Mouse (Mus musculus): ENCODE data around the gene Nuak1. TPM values are rescaled to one million over a fixed set of nuclear protein-coding genes. Genes with fewer than 3 reads are reported as not detected.

Gene Nuak1
- polyA plus RNA-seq, 1 experiment from 2014 or later: 3.3 TPM

DNA sequence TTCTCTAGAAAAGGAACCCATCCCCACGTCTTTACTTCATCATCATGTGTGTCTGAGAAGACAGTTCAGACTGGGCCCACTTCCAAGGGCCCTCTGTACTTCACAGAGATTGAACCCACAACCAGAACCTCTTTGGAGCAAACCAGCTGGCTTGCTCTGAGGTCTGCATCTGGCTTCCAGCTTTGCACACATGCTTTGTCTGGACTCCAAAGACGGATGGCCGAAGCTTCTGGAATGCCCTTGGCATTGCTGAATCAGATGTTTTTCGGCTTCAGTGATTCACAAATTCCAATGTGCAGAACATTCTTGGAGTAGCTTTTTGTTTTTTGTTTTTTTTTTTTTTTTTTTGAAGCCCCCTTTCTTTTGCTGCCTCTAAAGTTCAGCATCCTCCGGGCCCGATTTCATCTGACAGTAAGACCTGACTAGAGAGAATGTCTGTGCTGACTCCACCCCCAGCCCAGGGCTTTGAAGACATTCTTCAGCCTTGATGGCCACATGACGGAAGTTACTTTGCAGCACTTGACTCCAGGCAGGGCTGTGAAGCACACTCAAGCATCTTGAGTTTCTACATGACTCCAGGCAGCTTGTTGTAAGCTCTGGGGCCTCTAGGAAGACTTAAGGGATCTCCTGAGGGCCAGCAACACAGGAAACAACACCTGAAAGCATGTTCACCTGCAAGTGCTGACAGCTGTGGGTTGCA, 75.1 kb downstream of the Nuak1 start:
- Histone ChIP-seq H3K4me1 (ENCODE audit: control insufficient read depth, insufficient read depth, low read length) (no peaks in the 10 kb centered on the region), H3K9me3 (ENCODE audit: control insufficient read depth, low read length) (no peaks in the 10 kb centered on the region), H3K4me3 (ENCODE audit: low read depth, low read length) (no peak overlapping the region), H3K27me3 (ENCODE audit: control insufficient read depth, insufficient read depth, low read length) (no peaks in the 10 kb centered on the region), H3K4me2 (ENCODE audit: low read depth) (no peak overlapping the region), H3K27ac (ENCODE audit: low read depth, low read length) (no peak overlapping the region), H3K36me3 (ENCODE audit: control insufficient read depth, insufficient read depth, low read length) (no peaks in the 10 kb centered on the region), H3K9ac (ENCODE audit: low read length) (no peak overlapping the region)
- 84% methylated on average over 7 of the region's 7 CpGs for WGBS
- ATAC-seq (ENCODE audit: insufficient read depth, low FRiP score, low TSS enrichment) (no peak), DNase-seq (ENCODE audit: low spot score) (no peak)

DNA sequence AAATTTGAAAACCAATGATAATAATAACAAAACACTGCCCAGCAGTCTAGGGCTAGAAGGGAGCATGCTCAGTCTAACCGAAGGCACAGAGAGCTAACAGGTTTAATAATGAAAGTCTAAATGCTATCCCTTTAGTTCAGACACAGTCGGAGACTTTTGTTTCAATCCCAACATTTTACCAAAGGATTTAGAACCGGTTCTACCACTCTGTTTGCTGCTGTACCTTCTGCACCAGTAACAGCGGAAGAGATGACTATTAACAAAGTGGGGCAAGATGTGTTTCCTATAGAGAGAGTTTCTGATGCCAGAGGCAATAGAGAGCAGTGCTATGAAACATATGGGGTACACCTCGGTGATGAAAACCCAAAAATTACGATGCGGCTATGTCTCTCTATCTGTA, 76.6 kb downstream of the Nuak1 start:
- no peak for DNase-seq (ENCODE audit: low spot score)

DNA sequence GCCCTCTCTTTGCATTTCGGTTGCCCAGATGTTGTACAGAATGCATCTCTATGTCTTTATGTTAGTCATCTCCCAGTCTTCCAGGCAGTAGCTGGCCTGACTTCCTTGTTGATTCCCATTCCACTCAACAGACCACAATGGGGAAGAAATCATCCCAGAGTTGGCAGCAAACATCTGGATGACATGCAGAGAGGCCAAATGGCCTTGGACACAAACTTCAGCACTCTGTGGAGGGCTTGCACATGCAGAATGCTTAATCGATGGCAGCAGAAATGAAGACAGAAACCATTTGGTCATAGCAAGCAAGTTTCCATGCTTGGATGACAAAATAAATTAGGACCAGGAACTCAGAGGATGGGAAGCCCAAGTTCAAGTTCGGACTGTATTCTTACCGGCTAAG, 79.4 kb downstream of the Nuak1 start:
- H3K4me3 ChIP-seq (ENCODE audit: low read depth, low read length): no peak overlapping the region
- H3K4me1 ChIP-seq (ENCODE audit: control insufficient read depth, insufficient read depth, low read length): no peaks in the 10 kb centered on the region
- no peaks in the 10 kb centered on the region for H3K9me3 ChIP-seq (ENCODE audit: control insufficient read depth, low read length)
- no peak overlapping the region for H3K27ac ChIP-seq (ENCODE audit: low read depth, low read length)
- no peaks in the 10 kb centered on the region for H3K36me3 ChIP-seq (ENCODE audit: control insufficient read depth, insufficient read depth, low read length)
- DNase-seq (ENCODE audit: low spot score) (no peak), ATAC-seq (ENCODE audit: insufficient read depth, low FRiP score, low TSS enrichment) (no peak)
- H3K4me2 ChIP-seq (ENCODE audit: low read depth): no peak overlapping the region
- H3K9ac ChIP-seq (ENCODE audit: low read length): no peak overlapping the region
- 90% methylated on average over 4 of the region's 4 CpGs for WGBS
- H3K27me3 ChIP-seq (ENCODE audit: control insufficient read depth, insufficient read depth, low read length): no peaks in the 10 kb centered on the region

More for the DNA sequence above, 76.6 kb downstream of the Nuak1 start:
- Histone ChIP-seq H3K9ac (ENCODE audit: low read length) (no peak overlapping the region), H3K4me3 (ENCODE audit: low read depth, low read length) (no peak overlapping the region), H3K27ac (ENCODE audit: low read depth, low read length) (no peak overlapping the region), H3K36me3 (ENCODE audit: control insufficient read depth, insufficient read depth, low read length) (no peaks in the 10 kb centered on the region), H3K4me2 (ENCODE audit: low read depth) (no peak overlapping the region), H3K4me1 (ENCODE audit: control insufficient read depth, insufficient read depth, low read length) (no peaks in the 10 kb centered on the region), H3K9me3 (ENCODE audit: control insufficient read depth, low read length) (no peaks in the 10 kb centered on the region), H3K27me3 (ENCODE audit: control insufficient read depth, insufficient read depth, low read length) (no peaks in the 10 kb centered on the region)
- ATAC-seq (ENCODE audit: insufficient read depth, low FRiP score, low TSS enrichment): no peak
- 88% methylated on average over 7 of the region's 7 CpGs for WGBS

DNA sequence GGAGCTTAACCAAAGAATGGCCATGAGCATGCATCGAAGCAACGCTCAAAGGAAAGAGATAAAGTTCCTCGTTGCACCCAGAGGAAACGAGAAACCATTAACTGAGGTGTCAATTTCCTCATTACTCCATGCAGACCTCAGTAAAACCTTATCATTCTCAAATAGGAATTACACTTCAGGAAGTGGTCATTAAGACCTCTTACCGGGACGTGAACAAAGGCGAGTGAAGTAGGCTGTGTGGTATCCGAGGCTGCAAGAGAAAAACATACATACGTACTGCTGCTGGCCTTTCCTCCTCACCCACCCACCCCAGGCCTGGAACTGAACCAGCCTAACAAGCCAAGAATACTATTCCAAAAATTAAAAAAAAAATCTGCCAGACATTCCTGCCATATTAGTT, 80.0 kb downstream of the Nuak1 start:
- Histone ChIP-seq H3K9ac (ENCODE audit: low read length) (no peak overlapping the region), H3K4me3 (ENCODE audit: low read depth, low read length) (no peak overlapping the region), H3K4me1 (ENCODE audit: control insufficient read depth, insufficient read depth, low read length) (no peaks in the 10 kb centered on the region), H3K27me3 (ENCODE audit: control insufficient read depth, insufficient read depth, low read length) (no peaks in the 10 kb centered on the region), H3K9me3 (ENCODE audit: control insufficient read depth, low read length) (no peaks in the 10 kb centered on the region), H3K27ac (ENCODE audit: low read depth, low read length) (no peak overlapping the region), H3K36me3 (ENCODE audit: control insufficient read depth, insufficient read depth, low read length) (no peaks in the 10 kb centered on the region), H3K4me2 (ENCODE audit: low read depth) (no peak overlapping the region)
- 75% methylated on average over 9 of the region's 9 CpGs for WGBS
- ATAC-seq (ENCODE audit: insufficient read depth, low FRiP score, low TSS enrichment) (no peak), DNase-seq (ENCODE audit: low spot score) (no peak)

DNA sequence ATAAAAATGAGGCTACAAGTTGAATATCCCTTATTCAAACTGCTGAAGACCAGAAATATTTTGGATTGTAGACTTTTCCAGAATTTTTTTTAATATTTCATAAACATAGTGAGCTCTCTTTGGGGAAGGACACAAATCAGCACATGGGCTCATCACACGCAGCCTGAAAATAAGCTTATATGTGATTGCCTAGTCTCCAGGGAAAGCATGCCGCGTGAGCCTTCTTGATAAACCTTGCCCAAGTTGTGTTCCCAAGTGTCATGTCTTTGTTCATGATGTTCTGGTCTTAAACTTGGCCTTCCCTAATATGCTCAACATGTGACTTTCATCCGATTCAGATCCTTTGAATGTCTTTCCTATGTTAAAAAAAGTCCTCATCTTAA, 81.7 kb downstream of the Nuak1 start:
- no peak overlapping the region for H3K9ac ChIP-seq (ENCODE audit: low read length)
- ATAC-seq (ENCODE audit: insufficient read depth, low FRiP score, low TSS enrichment) (no peak), DNase-seq (ENCODE audit: low spot score) (no peak)
- 92% methylated on average over 4 of the region's 4 CpGs for WGBS
- no peaks in the 10 kb centered on the region for H3K4me1 ChIP-seq (ENCODE audit: control insufficient read depth, insufficient read depth, low read length)
- H3K4me3 ChIP-seq (ENCODE audit: low read depth, low read length): no peak overlapping the region
- H3K27ac ChIP-seq (ENCODE audit: low read depth, low read length): no peak overlapping the region
- no peaks in the 10 kb centered on the region for H3K27me3 ChIP-seq (ENCODE audit: control insufficient read depth, insufficient read depth, low read length)
- no peak overlapping the region for H3K4me2 ChIP-seq (ENCODE audit: low read depth)
- no peaks in the 10 kb centered on the region for H3K9me3 ChIP-seq (ENCODE audit: control insufficient read depth, low read length)
- no peaks in the 10 kb centered on the region for H3K36me3 ChIP-seq (ENCODE audit: control insufficient read depth, insufficient read depth, low read length)

DNA sequence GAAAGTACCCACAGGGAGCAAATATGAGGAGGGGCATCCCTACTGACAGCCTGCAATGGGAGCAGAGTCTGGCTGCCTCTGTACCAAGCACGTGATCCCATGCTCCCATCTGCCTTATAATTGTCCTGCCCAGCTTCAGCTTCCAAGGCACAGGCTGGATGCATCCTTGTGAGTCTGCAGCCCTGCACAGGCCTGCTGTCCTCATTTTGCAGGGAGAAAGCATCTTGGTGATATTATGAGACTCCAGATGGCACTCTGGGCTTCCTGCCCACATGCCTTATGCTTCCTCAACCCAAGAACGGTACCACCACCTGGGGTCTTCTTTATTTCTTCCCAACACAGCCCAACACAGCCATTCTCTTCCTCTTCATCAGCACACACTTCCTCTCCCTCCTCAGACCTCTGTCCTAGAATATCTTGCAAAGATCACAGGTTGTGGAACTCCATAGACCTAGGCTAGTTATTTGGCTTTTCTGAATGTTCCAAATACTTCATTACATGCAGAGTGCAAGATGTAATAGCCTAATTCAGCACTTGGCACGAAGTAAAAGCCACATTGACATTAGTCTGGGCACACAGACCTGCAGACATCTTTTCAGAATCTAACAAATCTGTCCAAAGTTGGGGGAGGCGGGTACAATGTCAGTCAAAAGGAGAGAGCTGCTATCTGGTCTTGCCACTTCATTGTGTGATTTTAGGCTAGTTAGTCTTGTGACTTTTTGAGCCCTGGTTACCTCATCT, 82.2 kb downstream of the Nuak1 start:
- Histone ChIP-seq H3K27me3 (ENCODE audit: control insufficient read depth, insufficient read depth, low read length) (no peaks in the 10 kb centered on the region), H3K9ac (ENCODE audit: low read length) (no peak overlapping the region), H3K36me3 (ENCODE audit: control insufficient read depth, insufficient read depth, low read length) (no peaks in the 10 kb centered on the region), H3K4me2 (ENCODE audit: low read depth) (no peak overlapping the region), H3K27ac (ENCODE audit: low read depth, low read length) (no peak overlapping the region), H3K4me3 (ENCODE audit: low read depth, low read length) (no peak overlapping the region), H3K4me1 (ENCODE audit: control insufficient read depth, insufficient read depth, low read length) (no peaks in the 10 kb centered on the region), H3K9me3 (ENCODE audit: control insufficient read depth, low read length) (no peaks in the 10 kb centered on the region)
- no peak for ATAC-seq (ENCODE audit: insufficient read depth, low FRiP score, low TSS enrichment)
- WGBS: 65% methylated on average over 4 of the region's 4 CpGs
- DNase-seq (ENCODE audit: low spot score): no peak

DNA sequence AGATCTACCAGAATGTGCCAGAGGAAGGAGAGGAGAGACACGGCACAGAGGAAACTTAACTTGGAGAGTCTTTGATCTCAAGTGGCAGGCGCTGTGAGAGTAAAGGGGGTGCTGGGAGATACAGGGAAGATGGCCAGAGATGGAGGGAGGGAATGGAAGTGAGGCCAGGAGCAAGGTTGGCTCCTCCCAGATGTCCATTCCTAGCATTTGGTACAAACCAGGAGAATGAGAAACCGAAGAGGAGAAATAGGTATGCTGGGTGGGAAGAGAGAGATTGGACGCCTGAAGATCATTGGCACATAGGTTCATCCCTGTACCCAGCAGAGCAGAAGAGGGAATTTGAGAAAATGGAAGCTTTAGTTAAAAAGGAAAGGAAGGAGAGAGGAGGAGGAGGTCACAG, 82.8 kb downstream of the Nuak1 start:
- no peaks in the 10 kb centered on the region for H3K36me3 ChIP-seq (ENCODE audit: control insufficient read depth, insufficient read depth, low read length)
- no peak overlapping the region for H3K4me3 ChIP-seq (ENCODE audit: low read depth, low read length)
- 88% methylated on average over 4 of the region's 4 CpGs for WGBS
- H3K27ac ChIP-seq (ENCODE audit: low read depth, low read length): no peak overlapping the region
- no peak for ATAC-seq (ENCODE audit: insufficient read depth, low FRiP score, low TSS enrichment)
- no peaks in the 10 kb centered on the region for H3K9me3 ChIP-seq (ENCODE audit: control insufficient read depth, low read length)
- H3K9ac ChIP-seq (ENCODE audit: low read length): no peak overlapping the region
- DNase-seq (ENCODE audit: low spot score): no peak
- no peaks in the 10 kb centered on the region for H3K27me3 ChIP-seq (ENCODE audit: control insufficient read depth, insufficient read depth, low read length)
- no peaks in the 10 kb centered on the region for H3K4me1 ChIP-seq (ENCODE audit: control insufficient read depth, insufficient read depth, low read length)
- H3K4me2 ChIP-seq (ENCODE audit: low read depth): no peak overlapping the region

DNA sequence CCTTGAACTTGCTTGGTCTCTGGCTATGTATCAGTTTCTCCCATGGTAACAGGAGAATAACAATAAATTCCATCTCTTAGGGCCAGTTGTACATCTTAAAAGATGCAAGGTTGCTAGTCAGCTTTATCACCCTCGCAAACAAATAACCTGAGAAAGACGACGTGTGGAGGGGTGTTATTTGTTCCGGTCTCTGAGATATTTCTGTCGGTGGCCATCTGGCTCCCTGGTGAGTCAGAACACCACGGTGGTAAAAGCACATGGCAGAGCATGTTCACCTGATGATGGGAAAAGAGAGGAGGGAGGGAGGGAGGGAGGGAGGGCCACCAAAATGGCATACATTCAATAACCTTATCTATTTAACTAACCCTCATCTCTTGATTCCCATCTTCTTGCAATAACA, 86.1 kb downstream of the Nuak1 start:
- Histone ChIP-seq H3K4me2 (ENCODE audit: low read depth) (no peak overlapping the region), H3K9me3 (ENCODE audit: control insufficient read depth, low read length) (no peaks in the 10 kb centered on the region), H3K9ac (ENCODE audit: low read length) (no peak overlapping the region), H3K4me1 (ENCODE audit: control insufficient read depth, insufficient read depth, low read length) (no peaks in the 10 kb centered on the region), H3K27me3 (ENCODE audit: control insufficient read depth, insufficient read depth, low read length) (no peaks in the 10 kb centered on the region), H3K27ac (ENCODE audit: low read depth, low read length) (no peak overlapping the region), H3K36me3 (ENCODE audit: control insufficient read depth, insufficient read depth, low read length) (no peaks in the 10 kb centered on the region), H3K4me3 (ENCODE audit: low read depth, low read length) (no peak overlapping the region)
- ATAC-seq (ENCODE audit: insufficient read depth, low FRiP score, low TSS enrichment) (no peak), DNase-seq (ENCODE audit: low spot score) (no peak)
- WGBS: 78% methylated on average over 6 of the region's 6 CpGs

DNA sequence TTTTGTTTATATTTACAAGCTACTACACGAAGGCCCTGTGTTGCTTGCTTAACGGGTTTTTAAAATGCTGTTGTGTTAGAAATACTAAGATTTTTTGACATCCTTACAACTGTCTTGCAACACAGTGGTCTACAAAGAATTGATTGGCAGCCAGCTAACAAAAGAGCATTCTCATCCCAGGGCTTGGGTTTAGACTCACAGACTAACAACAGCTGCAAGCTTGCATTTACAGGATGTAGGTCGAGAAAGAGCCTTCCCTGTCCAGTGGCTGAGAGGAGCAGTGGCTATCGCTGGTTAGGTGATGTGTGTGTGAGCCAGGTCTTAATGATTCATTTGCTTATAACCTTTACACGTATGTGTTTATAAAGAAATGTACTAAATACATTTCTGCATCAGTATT, 94.7 kb downstream of the Nuak1 start:
- Histone ChIP-seq H3K27ac (ENCODE audit: low read depth, low read length) (no peak overlapping the region), H3K4me2 (ENCODE audit: low read depth) (no peak overlapping the region), H3K27me3 (ENCODE audit: control insufficient read depth, insufficient read depth, low read length) (no peaks in the 10 kb centered on the region), H3K4me1 (ENCODE audit: control insufficient read depth, insufficient read depth, low read length) (no peaks in the 10 kb centered on the region), H3K4me3 (ENCODE audit: low read depth, low read length) (no peak overlapping the region), H3K9ac (ENCODE audit: low read length) (no peak overlapping the region), H3K9me3 (ENCODE audit: control insufficient read depth, low read length) (no peaks in the 10 kb centered on the region), H3K36me3 (ENCODE audit: control insufficient read depth, insufficient read depth, low read length) (no peaks in the 10 kb centered on the region)
- ATAC-seq (ENCODE audit: insufficient read depth, low FRiP score, low TSS enrichment) (no peak), DNase-seq (ENCODE audit: low spot score) (no peak)
- 80% methylated on average over 5 of the region's 5 CpGs for WGBS
